Mouse (Mus musculus) myocyte (in vitro differentiated cells): ENCODE results near the gene Efcab12.

Experiments used
- E2F4 ChIP-seq: IDR thresholded peaks from one replicate; pipeline ENCODE4 v1.6.1; 2011; ENCODE audit warnings: mild to moderate bottlenecking, control low read depth, moderate library complexity; ENCODE audit not compliant: insufficient read depth
- MAX ChIP-seq: IDR thresholded peaks from one replicate; pipeline ENCODE4 v1.6.1; 2011; ENCODE audit warnings: low read depth, mild to moderate bottlenecking, control low read depth
- MYOD1 ChIP-seq, 3 experiments: IDR thresholded peaks; one replicate each; pipeline ENCODE4 v1.6.1; 2011; ENCODE audit warnings: control low read depth in 2 of 3, low read depth in 2 of 3, mild to moderate bottlenecking in 2 of 3, moderate library complexity in 1 of 3; ENCODE audit not compliant: insufficient read length in 2 of 3, control insufficient read depth in 1 of 3
- MYOG ChIP-seq, 3 experiments: IDR thresholded peaks; one replicate each; pipeline ENCODE4 v1.6.1; 2011; ENCODE audit warnings: control low read depth in 2 of 3, low read depth in 2 of 3, mild to moderate bottlenecking in 2 of 3; ENCODE audit not compliant: insufficient read length in 2 of 3, control insufficient read depth in 1 of 3, insufficient read depth in 1 of 3
- POLR2A ChIP-seq: IDR thresholded peaks from one replicate; pipeline ENCODE4 v1.6.1; 2011; ENCODE audit warnings: low read depth, mild to moderate bottlenecking, control low read depth, moderate library complexity; ENCODE audit not compliant: insufficient read length
- TCF3 ChIP-seq: IDR thresholded peaks from one replicate; pipeline ENCODE4 v1.6.1; 2011; ENCODE audit warnings: low read depth, control low read depth; ENCODE audit not compliant: insufficient read length
- USF1 ChIP-seq: IDR thresholded peaks from one replicate; pipeline ENCODE4 v1.6.1; 2011; ENCODE audit warnings: low read depth, mild to moderate bottlenecking, control low read depth, moderate library complexity

DNA sequence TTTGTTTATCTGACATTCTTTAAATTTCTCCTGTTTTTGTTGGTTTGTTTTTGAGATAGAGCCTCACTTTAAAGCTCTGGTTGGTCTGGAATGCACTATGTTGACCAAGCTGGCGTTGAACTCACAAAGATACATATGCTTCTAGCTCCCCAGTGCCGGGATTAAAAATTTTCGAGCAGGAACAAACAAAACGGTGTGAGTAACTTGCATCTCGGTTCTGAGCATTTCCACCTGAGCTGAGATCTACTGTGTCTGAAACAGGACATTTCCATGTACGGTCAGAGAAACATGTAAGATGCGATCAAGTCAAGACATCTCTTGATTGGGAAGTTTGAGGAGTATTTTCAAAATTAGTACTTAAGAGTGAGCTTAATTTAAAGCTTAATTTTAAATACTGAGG, 15.8 kb upstream of the Efcab12 start:
- no peak for TF ChIP-seq MAX
- TF ChIP-seq USF1, result no peak
- TF ChIP-seq POLR2A, result no peak
- no peak for TF ChIP-seq MYOD1 (IDR thresholded peaks at IDR 0.05; ENCODE audit: control insufficient read depth in 1 of 3, insufficient read length in 2 of 3, low read depth in 2 of 3)
- TF ChIP-seq E2F4, result no peak
- TF ChIP-seq TCF3, result no peak
- TF ChIP-seq MYOG (IDR thresholded peaks at IDR 0.05; ENCODE audit: control insufficient read depth in 1 of 3, insufficient read depth in 1 of 3, insufficient read length in 2 of 3, low read depth in 2 of 3), result no peak
